Mouse (Mus musculus) intestine, postnatal 0 days (tissue): ENCODE measurements around the gene Gm21981. TPM values are rescaled to one million over a fixed set of nuclear protein-coding genes. Genes with fewer than 3 reads are reported as not detected.

Source experiments
- ATAC-seq: fragments of 200-750 bp; cut with Nextera tagmentation; 2 replicates; pipeline ENCODE4 v1.8.0; 2017; ENCODE audit warnings: mild to moderate bottlenecking, moderate TSS enrichment, moderate library complexity
- H3K27ac ChIP-seq: fragments of 300-500 bp; sonication (generic); 2 replicates; pipeline ENCODE4 v1.5.1; 2014; ENCODE audit warnings: mild to moderate bottlenecking, low read depth, low read length, moderate library complexity
- H3K27me3 ChIP-seq: fragments of 300-500 bp; sonication (generic); replicated peaks from 2 replicates; pipeline ENCODE4 v1.6.1; 2014; ENCODE audit warnings: low read length, mixed read lengths; ENCODE audit not compliant: control insufficient read depth, insufficient read depth
- H3K36me3 ChIP-seq: fragments of 300-500 bp; sonication (generic); 2 replicates; pipeline ENCODE4 v1.6.1; 2014; ENCODE audit warnings: mild to moderate bottlenecking, moderate library complexity; ENCODE audit not compliant: control insufficient read depth, insufficient read depth
- H3K4me1 ChIP-seq: fragments of 300-500 bp; sonication (generic); replicated peaks from 2 replicates; pipeline ENCODE4 v1.6.1; 2014; ENCODE audit warnings: antibody characterized with exemption, low read length, mixed read lengths; ENCODE audit not compliant: control insufficient read depth, insufficient read depth
- H3K4me2 ChIP-seq: fragments of 300-500 bp; sonication (generic); replicated peaks from 2 replicates; pipeline ENCODE4 v1.6.1; 2014; ENCODE audit warnings: low read depth, mild to moderate bottlenecking, moderate library complexity
- H3K4me3 ChIP-seq: fragments of 300-500 bp; sonication (generic); 2 replicates; pipeline ENCODE4 v1.5.1; 2014; ENCODE audit warnings: low read depth, low read length
- H3K9ac ChIP-seq: fragments of 300-500 bp; sonication (generic); 2 replicates; pipeline ENCODE4 v1.6.1; 2014; ENCODE audit warnings: mild to moderate bottlenecking, low read depth, low read length
- H3K9me3 ChIP-seq: fragments of 300-500 bp; sonication (generic); 2 replicates; pipeline ENCODE4 v1.6.1; 2016; ENCODE audit warnings: mixed run types; ENCODE audit not compliant: control insufficient read depth
- CTCF ChIP-seq: sonication (generic); IDR thresholded peaks from 2 replicates; pipeline ENCODE4 v1.5.1; 2016; ENCODE audit warnings: low read depth, mild to moderate bottlenecking, control low read depth, antibody characterized with exemption, moderate library complexity
- WGBS: fragments of 180-500 bp; shearing (Covaris S2); extraction: QIAGEN DNeasy Blood & Tissue Kit; methylation state at CpG from one replicate; pipeline ENCODE4 v1.1.7; 2014; 5-methylcytosine and 5-hydroxymethylcytosine counted together
- polyA plus RNA-seq: library from polyadenylated mRNA; unstranded; fragments of >200 nt; fragmentation: Nextera tagmentation; extraction: Ambion mirVana; gene quantifications from 2 replicates; pipeline ENCODE4 v1.2.1, GENCODE M21; 2015

The Gm21981 gene
- polyA plus RNA-seq, 1 experiment from 2014 or later, result 0.12 TPM

GRCm38 (mm10) chr17:47678238-47678637, 16.0 kb downstream of the Gm21981 start:
- Histone ChIP-seq H3K9me3 (no peaks in the 10 kb centered on the region), H3K27ac (peak overlapping the region; percentile 41; the same call in 1 of the 2 replicates), H3K9ac (no peak overlapping the region), H3K36me3 (peaks cover 40% of the 10 kb centered on the region), H3K4me3 (no peak overlapping the region), H3K4me1 (no peaks in the 10 kb centered on the region), H3K4me2 (no peak overlapping the region), H3K27me3 (no peaks in the 10 kb centered on the region)
- ATAC-seq, result no peak
- no peak for TF ChIP-seq CTCF
- WGBS, result 55% methylated on average over 5 of the region's 5 CpGs

DNA sequence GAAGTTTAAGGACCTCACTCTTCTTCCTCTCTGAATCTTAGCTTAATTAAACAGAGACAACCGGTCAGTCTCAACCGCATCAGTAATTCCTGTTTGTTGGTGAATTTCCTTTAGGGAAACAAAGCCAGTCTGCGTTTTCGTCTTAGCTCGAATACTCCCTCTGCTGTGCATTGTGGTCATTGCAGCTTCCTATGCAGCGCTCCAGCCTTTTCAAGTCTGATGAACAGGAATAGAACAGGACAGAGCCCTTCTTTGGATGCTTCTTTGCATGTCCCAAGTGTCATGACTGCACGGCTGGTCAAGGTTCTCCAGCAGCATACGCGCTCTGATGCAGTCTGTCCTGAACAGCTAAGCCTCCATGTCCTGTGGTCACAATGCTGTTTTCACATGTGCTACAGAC, 17.7 kb downstream of the Gm21981 start:
- WGBS, result 24% methylated on average over 9 of the region's 9 CpGs
- Histone ChIP-seq H3K9me3 (no peaks in the 10 kb centered on the region), H3K4me3 (no peak overlapping the region), H3K4me2 (no peak overlapping the region), H3K4me1 (no peaks in the 10 kb centered on the region), H3K27ac (no peak overlapping the region), H3K36me3 (peaks cover 35% of the 10 kb centered on the region), H3K27me3 (no peaks in the 10 kb centered on the region), H3K9ac (no peak overlapping the region)
- TF ChIP-seq CTCF, result peak; percentile 91
- no peak for ATAC-seq

DNA sequence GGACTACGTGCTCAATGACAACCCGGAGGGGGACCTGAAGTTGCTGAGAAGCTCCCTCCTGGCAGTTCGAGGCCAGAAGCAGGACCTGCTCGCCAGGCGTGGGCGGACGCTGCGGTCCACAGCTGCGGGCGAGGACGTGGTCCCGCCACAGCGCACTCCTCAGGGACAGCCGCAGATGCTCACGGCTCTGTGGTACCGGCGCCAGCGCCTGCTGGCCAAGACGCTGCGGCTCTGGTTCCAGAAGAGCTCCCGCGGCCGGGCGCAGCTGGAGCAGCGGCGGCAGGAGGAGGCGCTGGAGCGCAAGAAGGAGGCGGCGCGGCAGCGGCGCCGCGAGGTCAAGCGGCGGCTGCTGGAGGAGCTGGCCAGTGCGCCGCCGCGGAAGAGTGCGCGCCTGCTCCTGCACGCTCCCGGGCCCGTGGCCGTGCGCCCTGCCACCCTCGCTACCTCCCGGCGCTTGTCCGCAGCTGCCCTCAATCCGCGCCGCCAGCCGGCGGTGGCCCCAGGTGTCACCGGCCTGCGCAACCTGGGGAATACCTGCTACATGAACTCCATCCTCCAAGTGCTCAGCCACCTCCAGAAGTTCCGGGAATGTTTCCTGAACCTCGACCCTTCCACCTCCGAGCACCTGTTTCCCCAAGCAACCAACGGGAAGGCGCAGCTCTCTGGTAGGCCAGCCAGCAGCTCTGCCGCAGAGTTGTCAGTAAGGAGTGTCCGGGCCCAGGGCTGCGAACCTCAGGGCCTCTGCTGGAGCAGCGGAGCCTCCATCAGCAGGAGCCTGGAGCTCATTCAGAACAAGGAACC, 21.7 kb downstream of the Gm21981 start:
- peak; percentile 50 for ATAC-seq
- Histone ChIP-seq H3K4me2 (peak overlapping the region; percentile 78), H3K4me1 (no peaks in the 10 kb centered on the region), H3K36me3 (peaks cover 6% of the 10 kb centered on the region), H3K27me3 (no peaks in the 10 kb centered on the region), H3K27ac (no peak overlapping the region), H3K4me3 (peak overlapping the region; percentile 32), H3K9me3 (no peaks in the 10 kb centered on the region), H3K9ac (no peak overlapping the region)
- TF ChIP-seq CTCF, result peak; percentile 62
- 14% methylated on average over 61 of the region's 68 CpGs for WGBS

DNA sequence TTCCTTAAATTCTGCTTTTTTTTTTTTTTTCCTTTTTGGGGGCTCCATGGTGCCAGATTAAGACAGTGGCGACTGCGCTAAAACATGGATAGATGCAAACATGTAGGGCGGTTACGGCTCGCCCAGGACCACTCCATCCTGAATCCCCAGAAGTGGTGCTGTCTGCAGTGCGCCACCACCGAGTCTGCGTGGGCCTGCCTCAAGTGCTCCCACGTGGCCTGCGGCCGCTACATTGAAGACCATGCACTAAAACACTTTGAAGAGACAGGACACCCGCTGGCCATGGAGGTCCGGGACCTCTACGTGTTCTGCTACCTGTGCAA, 22.3 kb downstream of the Gm21981 start:
- ATAC-seq, result no peak
- Histone ChIP-seq H3K9me3 (no peaks in the 10 kb centered on the region), H3K4me3 (peak overlapping the region; percentile 32), H3K27me3 (no peaks in the 10 kb centered on the region), H3K36me3 (peaks cover 9% of the 10 kb centered on the region), H3K9ac (no peak overlapping the region), H3K4me1 (no peaks in the 10 kb centered on the region), H3K4me2 (peak overlapping the region; percentile 78), H3K27ac (no peak overlapping the region)
- no peak for TF ChIP-seq CTCF
- WGBS, result 44% methylated on average over 14 of the region's 14 CpGs

- H3K4me1 ChIP-seq, result no peaks in the 10 kb centered on the region
- no peaks in the 10 kb centered on the region for H3K9me3 ChIP-seq
- no peaks in the 10 kb centered on the region for H3K27me3 ChIP-seq
- no peak overlapping the region for H3K9ac ChIP-seq
- ATAC-seq, result no peak
- 70% methylated on average over 4 of the region's 4 CpGs for WGBS
- no peak overlapping the region for H3K27ac ChIP-seq
- H3K4me2 ChIP-seq, result no peak overlapping the region
- H3K4me3 ChIP-seq, result no peak overlapping the region
- H3K36me3 ChIP-seq, result 0 out of 2 replicates have a peak, but pooled peaks cover 3% of the 10 kb centered on the region
- TF ChIP-seq CTCF, result no peak
Measured at GRCm38 (mm10) chr17:47669166-47669565, 25.1 kb downstream of the Gm21981 start.

DNA sequence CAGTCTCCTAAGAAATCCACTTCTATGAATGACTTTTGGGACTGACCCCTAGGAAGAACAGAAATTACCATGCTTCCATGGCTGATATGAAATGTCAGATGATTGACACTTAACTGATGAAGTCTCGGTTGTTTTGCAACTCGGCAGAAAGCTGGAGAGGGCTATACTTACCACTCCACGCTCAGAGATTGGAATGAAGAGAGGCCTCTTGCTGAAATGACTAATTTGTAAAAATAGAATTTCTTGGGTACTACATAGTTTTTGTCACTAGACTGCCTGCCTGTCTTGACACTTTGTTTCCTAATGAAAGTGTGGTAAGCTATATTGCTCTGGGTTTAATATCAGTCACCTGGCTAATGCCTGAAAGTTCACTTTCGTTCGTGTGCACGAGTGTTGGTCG, 29.8 kb downstream of the Gm21981 start:
- Histone ChIP-seq H3K4me3 (no peak overlapping the region), H3K4me2 (no peak overlapping the region), H3K9me3 (no peaks in the 10 kb centered on the region), H3K9ac (no peak overlapping the region), H3K27ac (no peak overlapping the region), H3K4me1 (no peaks in the 10 kb centered on the region), H3K27me3 (no peaks in the 10 kb centered on the region), H3K36me3 (0 out of 2 replicates have a peak, but pooled peaks cover 3% of the 10 kb centered on the region)
- 74% methylated on average over 7 of the region's 7 CpGs for WGBS
- no peak for TF ChIP-seq CTCF
- ATAC-seq, result no peak
